Mouse (Mus musculus): ENCODE results near the gene Pcyt1a. TPM values are rescaled to one million over a fixed set of nuclear protein-coding genes. Genes with fewer than 3 reads are reported as not detected.

The Pcyt1a gene
- total and polyA plus RNA-seq, 3 experiments = 36.9 to 53.7 TPM; not detected in 1

- no peaks in the 10 kb centered on the region for H3K79me2 ChIP-seq (ENCODE audit: control insufficient read depth, insufficient read depth, low read length, poor library complexity)
- H3K36me3 ChIP-seq (ENCODE audit: control insufficient read depth in 1 of 2, insufficient read depth in 2 of 2, low read length in 2 of 2) = peaks cover 9 to 17% of the 10 kb centered on the region in 2 experiments
- no peaks in the 10 kb centered on the region for H3K9me3 ChIP-seq (replicated peaks; ENCODE audit: insufficient read depth, low read length)
- no peak overlapping the region for H3K27ac ChIP-seq (ENCODE audit: control insufficient read depth, low read depth, low read length)
- no peak overlapping the region for H3K4me3 ChIP-seq (ENCODE audit: control insufficient read depth in 1 of 2, insufficient read depth in 1 of 2, low read depth in 2 of 2, low read length in 2 of 2)
- no peak for DNase-seq (ENCODE audit: low read depth, low spot score)
- no peak overlapping the region for H3K9ac ChIP-seq (ENCODE audit: control insufficient read depth, low read depth, low read length, poor library complexity, severe bottlenecking)
- TF ChIP-seq ELF1 (IDR thresholded peaks at IDR 0.05; ENCODE audit: low read depth, low read length) = no peak
- no peak for TF ChIP-seq CHD1 (IDR thresholded peaks at IDR 0.05; ENCODE audit: low read depth, low read length)
- TF ChIP-seq BHLHE40 (IDR thresholded peaks at IDR 0.05; ENCODE audit: borderline replicate concordance, low read depth, low read length) = no peak
- TF ChIP-seq MAZ (IDR thresholded peaks at IDR 0.05; ENCODE audit: low read depth, low read length) = no peak
- no peak for TF ChIP-seq POLR2AphosphoS2 (IDR thresholded peaks at IDR 0.05; ENCODE audit: low read length)
- no peak for TF ChIP-seq ZNF384 (IDR thresholded peaks at IDR 0.05; ENCODE audit: low read depth, low read length)
- TF ChIP-seq E2F4 (IDR thresholded peaks at IDR 0.05; ENCODE audit: borderline replicate concordance, low read depth, low read length) = no peak
- no peak for TF ChIP-seq TCF12 (IDR thresholded peaks at IDR 0.05; ENCODE audit: low read depth, low read length)
- TF ChIP-seq CTCF (IDR thresholded peaks at IDR 0.05 in 2 of 3, conservative IDR thresholded peaks at IDR 0.05 in 1 of 3; ENCODE audit: control insufficient read depth in 1 of 3, insufficient read depth in 1 of 3, low read depth in 2 of 3, low read length in 3 of 3, poor library complexity in 1 of 3, severe bottlenecking in 1 of 3) = no peak
- TF ChIP-seq POLR2AphosphoS5 (IDR thresholded peaks at IDR 0.05; ENCODE audit: borderline replicate concordance, low read depth, low read length) = no peak
- no peak for TF ChIP-seq TAL1 (IDR thresholded peaks at IDR 0.05; ENCODE audit: low read length)
- no peak for TF ChIP-seq UBTF (IDR thresholded peaks at IDR 0.05; ENCODE audit: borderline replicate concordance, insufficient read depth, low read depth, low read length)
- no peak for TF ChIP-seq ETS1 (IDR thresholded peaks at IDR 0.05; ENCODE audit: low read depth, low read length)
- TF ChIP-seq HCFC1 (IDR thresholded peaks at IDR 0.05; ENCODE audit: low read depth, low read length) = no peak
- H3K4me1 ChIP-seq (ENCODE audit: control insufficient read depth in 1 of 2, insufficient read depth in 2 of 2, low read length in 2 of 2) = peaks cover 9 to 13% of the 10 kb centered on the region in 2 experiments
- no peaks in the 10 kb centered on the region for H3K27me3 ChIP-seq (ENCODE audit: control insufficient read depth in 1 of 2, insufficient read depth in 2 of 2, low read length in 2 of 2)
Observed at GRCm38 (mm10) chr16:32472276-32473015, 41.7 kb downstream of the Pcyt1a start.

GRCm38 (mm10) chr16:32477315-32477714 lies 46.6 kb downstream of the Pcyt1a start:
- no peaks in the 10 kb centered on the region for H3K27me3 ChIP-seq (ENCODE audit: control insufficient read depth in 1 of 2, insufficient read depth in 2 of 2, low read length in 2 of 2)
- H3K9me3 ChIP-seq (replicated peaks; ENCODE audit: insufficient read depth, low read length) = no peaks in the 10 kb centered on the region
- H3K27ac ChIP-seq (ENCODE audit: control insufficient read depth, low read depth, low read length) = no peak overlapping the region
- no peak for TF ChIP-seq ZKSCAN1 (IDR thresholded peaks at IDR 0.05; ENCODE audit: low read depth, low read length)
- no peak for TF ChIP-seq NRF1 (IDR thresholded peaks at IDR 0.05; ENCODE audit: insufficient read depth, low read depth, low read length, poor library complexity, severe bottlenecking)
- TF ChIP-seq GABPA (IDR thresholded peaks at IDR 0.05; ENCODE audit: low read depth, low read length) = no peak
- no peak for TF ChIP-seq MYC (IDR thresholded peaks at IDR 0.05; ENCODE audit: low read depth, low read length)
- TF ChIP-seq RCOR1 (IDR thresholded peaks at IDR 0.05; ENCODE audit: low read depth, low read length) = no peak
- TF ChIP-seq ETS1 (IDR thresholded peaks at IDR 0.05; ENCODE audit: low read depth, low read length) = no peak
- TF ChIP-seq POLR2AphosphoS2 (IDR thresholded peaks at IDR 0.05; ENCODE audit: low read length) = no peak
- TF ChIP-seq MAZ (IDR thresholded peaks at IDR 0.05; ENCODE audit: low read depth, low read length) = no peak
- TF ChIP-seq MXI1 (IDR thresholded peaks at IDR 0.05; ENCODE audit: low read depth, low read length) = no peak
- no peak for TF ChIP-seq CTCF (IDR thresholded peaks at IDR 0.05 in 2 of 3, conservative IDR thresholded peaks at IDR 0.05 in 1 of 3; ENCODE audit: control insufficient read depth in 1 of 3, insufficient read depth in 1 of 3, low read depth in 2 of 3, low read length in 3 of 3, poor library complexity in 1 of 3, severe bottlenecking in 1 of 3)
- TF ChIP-seq MAX (IDR thresholded peaks at IDR 0.05; ENCODE audit: low read length) = no peak
- no peak for TF ChIP-seq CHD2 (IDR thresholded peaks at IDR 0.05; ENCODE audit: low read length)
- no peak for TF ChIP-seq EP300 (IDR thresholded peaks at IDR 0.05; ENCODE audit: low read depth in 1 of 2, low read length in 2 of 2)
- no peak for TF ChIP-seq TBP (IDR thresholded peaks at IDR 0.05; ENCODE audit: low read depth, low read length)
- TF ChIP-seq HCFC1 (IDR thresholded peaks at IDR 0.05; ENCODE audit: low read depth, low read length) = no peak
- no peaks in the 10 kb centered on the region for H3K4me1 ChIP-seq (ENCODE audit: control insufficient read depth in 1 of 2, insufficient read depth in 2 of 2, low read length in 2 of 2)
- H3K36me3 ChIP-seq (ENCODE audit: control insufficient read depth in 1 of 2, insufficient read depth in 2 of 2, low read length in 2 of 2) = no peaks in the 10 kb centered on the region
- no peak for DNase-seq (ENCODE audit: low read depth, low spot score)
- H3K79me2 ChIP-seq (ENCODE audit: control insufficient read depth, insufficient read depth, low read length, poor library complexity) = no peaks in the 10 kb centered on the region
- no peak overlapping the region for H3K4me3 ChIP-seq (ENCODE audit: control insufficient read depth in 1 of 2, insufficient read depth in 1 of 2, low read depth in 2 of 2, low read length in 2 of 2)
- no peak overlapping the region for H3K9ac ChIP-seq (ENCODE audit: control insufficient read depth, low read depth, low read length, poor library complexity, severe bottlenecking)

Measured in MEL (cell line).